Mouse (Mus musculus) hindbrain, postnatal 0 days (tissue): ENCODE measurements around the gene Frmd4b. TPM values are rescaled to one million over a fixed set of nuclear protein-coding genes. Genes with fewer than 3 reads are reported as not detected.

Source experiments
- ATAC-seq: fragments of 200-750 bp; cut with Nextera tagmentation; 2 replicates; pipeline ENCODE4 v1.8.0; 2017; ENCODE audit warnings: mild to moderate bottlenecking, moderate TSS enrichment, moderate library complexity
- DNase-seq: peaks from one replicate; pipeline ENCODE4 v3.0.0-alpha.2; 2015; ENCODE audit warnings: low spot score
- H3K27ac ChIP-seq: fragments of 300-500 bp; sonication (generic); 2 replicates; pipeline ENCODE4 v1.5.1; 2014; ENCODE audit warnings: mild to moderate bottlenecking
- H3K27me3 ChIP-seq: fragments of 300-500 bp; sonication (generic); 2 replicates; pipeline ENCODE4 v1.6.1; 2014; ENCODE audit warnings: low read length, mixed read lengths; ENCODE audit not compliant: insufficient read depth
- H3K36me3 ChIP-seq: fragments of 300-500 bp; sonication (generic); 2 replicates; pipeline ENCODE4 v1.6.1; 2014; ENCODE audit warnings: low read length, mixed read lengths; ENCODE audit not compliant: insufficient read depth
- H3K4me1 ChIP-seq: fragments of 300-500 bp; sonication (generic); 2 replicates; pipeline ENCODE4 v1.6.1; 2014; ENCODE audit warnings: antibody characterized with exemption, low read length, mixed read lengths; ENCODE audit not compliant: insufficient read depth
- H3K4me2 ChIP-seq: fragments of 300-500 bp; sonication (generic); 2 replicates; pipeline ENCODE4 v1.6.1; 2014; ENCODE audit warnings: low read depth, mild to moderate bottlenecking, low read length, moderate library complexity, mixed read lengths
- H3K4me3 ChIP-seq: fragments of 300-500 bp; sonication (generic); 2 replicates; pipeline ENCODE4 v1.5.1; 2014; ENCODE audit warnings: low read length
- H3K9ac ChIP-seq: fragments of 300-500 bp; sonication (generic); replicated peaks from 2 replicates; pipeline ENCODE4 v1.6.1; 2014; ENCODE audit warnings: mild to moderate bottlenecking, low read length, moderate library complexity, mixed read lengths
- H3K9me3 ChIP-seq: fragments of 300-500 bp; sonication (generic); 2 replicates; pipeline ENCODE4 v1.6.1; 2016; ENCODE audit warnings: low read length, mixed read lengths
- CTCF ChIP-seq: IDR thresholded peaks from 2 replicates; pipeline ENCODE4 v1.5.1; 2016; ENCODE audit warnings: antibody characterized with exemption, control low read depth, low read depth
- WGBS: fragments of 180-500 bp; shearing (Covaris S2); extraction: QIAGEN DNeasy Blood & Tissue Kit; methylation state at CpG from one replicate; pipeline ENCODE4 v1.1.7; 2014; 5-methylcytosine and 5-hydroxymethylcytosine counted together
- polyA plus RNA-seq: library from polyadenylated mRNA; unstranded; fragments of >200 nt; fragmentation: Nextera tagmentation; extraction: Ambion mirVana; gene quantifications from 2 replicates; pipeline ENCODE4 v1.2.1, GENCODE M21; 2015
- total RNA-seq: library from RNA; depleted of rRNA; stranded (reverse); fragments of >200 nt; gene quantifications from 2 replicates; pipeline ENCODE4 v1.2.3, GENCODE M21; 2014

The Frmd4b gene
- total and polyA plus RNA-seq, 2 experiments from 2014 or later = 12.6 to 20.2 TPM

DNA sequence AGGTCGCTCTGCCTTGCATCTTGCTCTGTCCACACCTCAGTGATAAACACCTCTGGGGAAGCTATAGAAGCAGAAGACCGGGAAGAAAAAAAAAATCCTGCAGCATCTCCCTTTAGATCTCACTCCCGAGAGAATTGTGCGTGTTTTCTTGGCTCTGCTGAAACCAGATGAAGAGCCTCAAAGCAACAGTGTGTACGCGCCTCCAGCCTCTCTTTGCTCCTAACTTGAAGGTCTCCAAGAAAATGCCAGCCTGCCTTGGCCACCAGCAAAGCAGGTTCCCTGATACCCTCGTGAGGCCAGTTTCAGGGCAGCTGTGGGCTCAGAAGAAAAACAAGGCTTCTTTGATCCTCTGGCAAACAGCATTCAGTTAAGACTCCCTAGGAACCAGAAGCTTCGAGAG, 129.1 kb downstream of the Frmd4b start:
- 20% methylated on average over 8 of the region's 8 CpGs for WGBS
- H3K36me3 ChIP-seq = no peaks in the 10 kb centered on the region
- TF ChIP-seq CTCF = no peak
- H3K4me3 ChIP-seq = peak overlapping the region; percentile 53
- no peak for ATAC-seq
- no peak overlapping the region; the same call in 1 of the 2 replicates for H3K27ac ChIP-seq
- no peaks in the 10 kb centered on the region for H3K27me3 ChIP-seq
- DNase-seq = peak; percentile 31
- no peaks in the 10 kb centered on the region for H3K9me3 ChIP-seq
- peaks cover 18% of the 10 kb centered on the region for H3K4me1 ChIP-seq
- H3K4me2 ChIP-seq = peak overlapping the region; percentile 97
- no peak overlapping the region; the same call in 1 of the 2 replicates for H3K9ac ChIP-seq

DNA sequence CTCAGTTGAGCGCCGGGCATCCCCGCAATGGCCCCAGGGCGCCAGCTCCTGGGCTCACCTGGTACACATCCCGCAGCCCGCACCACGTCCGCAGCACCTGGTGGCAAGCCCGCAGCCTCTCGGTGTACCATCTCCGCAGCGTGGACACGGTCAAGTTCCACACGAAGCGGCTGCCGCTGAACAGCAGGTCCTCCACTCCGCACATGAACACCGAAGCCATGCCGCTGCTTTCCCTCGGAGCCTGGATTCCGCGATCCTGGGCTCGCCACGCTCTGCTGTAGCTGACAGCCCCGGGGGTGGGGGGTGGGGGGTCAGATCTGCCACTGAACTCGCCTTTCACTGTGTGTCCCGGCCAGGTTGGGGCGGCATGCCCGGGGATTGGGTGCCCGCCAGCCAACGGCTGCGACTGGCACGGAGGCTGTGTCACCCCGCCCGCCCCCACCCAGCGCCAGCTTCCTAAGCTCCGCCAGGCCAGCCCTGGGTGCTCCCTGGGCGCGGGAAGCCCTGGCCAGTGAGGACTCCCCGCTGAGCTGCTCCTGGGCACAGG, 129.7 kb downstream of the Frmd4b start:
- peak; percentile 64 for DNase-seq
- peak overlapping the region; percentile 56 for H3K9ac ChIP-seq
- peak overlapping the region; percentile 97 for H3K4me2 ChIP-seq
- no peak; the same call in 1 of the 2 replicates for TF ChIP-seq CTCF
- H3K27ac ChIP-seq = peak overlapping the region; percentile 62; the same call in 1 of the 2 replicates
- H3K4me3 ChIP-seq = peak overlapping the region; percentile 53
- no peaks in the 10 kb centered on the region for H3K27me3 ChIP-seq
- H3K9me3 ChIP-seq = no peaks in the 10 kb centered on the region
- peak; percentile 74 for ATAC-seq
- H3K4me1 ChIP-seq = peaks cover 18% of the 10 kb centered on the region
- H3K36me3 ChIP-seq = no peaks in the 10 kb centered on the region
- WGBS = under 1% methylated on average over 40 of the region's 40 CpGs

DNA sequence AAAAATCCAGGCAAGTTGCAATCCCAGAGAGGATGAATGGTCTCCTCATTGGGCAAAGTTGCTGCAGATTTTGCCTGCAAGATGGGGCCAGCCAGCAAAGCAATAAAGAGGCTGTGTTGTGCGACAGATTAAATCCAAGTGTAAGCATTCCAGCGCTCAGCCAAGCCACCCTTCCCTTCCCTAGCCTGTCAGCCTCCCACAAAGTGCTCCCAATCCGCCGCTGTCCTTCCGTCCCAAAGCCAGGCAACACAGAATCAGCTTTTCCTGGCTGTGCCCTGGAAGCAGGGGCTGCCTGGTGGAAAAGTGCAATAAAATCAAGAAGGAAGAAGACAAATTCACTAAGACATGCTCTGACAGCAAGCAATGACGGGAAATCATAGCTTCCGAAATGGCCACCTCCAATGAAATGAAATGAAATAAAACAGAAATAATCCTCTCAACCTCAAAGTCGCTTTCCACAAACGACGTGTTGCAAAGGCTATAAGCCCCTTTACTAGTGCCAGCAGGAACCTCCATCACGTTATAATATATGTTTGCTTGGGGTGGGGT, 130.5 kb downstream of the Frmd4b start:
- H3K36me3 ChIP-seq = no peaks in the 10 kb centered on the region
- H3K9ac ChIP-seq = peak overlapping the region; percentile 56
- no peaks in the 10 kb centered on the region for H3K9me3 ChIP-seq
- no peaks in the 10 kb centered on the region for H3K27me3 ChIP-seq
- ATAC-seq (no peak), DNase-seq (peak; percentile 34)
- WGBS = 14% methylated on average over 11 of the region's 11 CpGs
- no peak overlapping the region for H3K27ac ChIP-seq
- H3K4me3 ChIP-seq = peak overlapping the region; percentile 53
- no peak for TF ChIP-seq CTCF
- peaks cover 18% of the 10 kb centered on the region for H3K4me1 ChIP-seq
- H3K4me2 ChIP-seq = peak overlapping the region; percentile 97

DNA sequence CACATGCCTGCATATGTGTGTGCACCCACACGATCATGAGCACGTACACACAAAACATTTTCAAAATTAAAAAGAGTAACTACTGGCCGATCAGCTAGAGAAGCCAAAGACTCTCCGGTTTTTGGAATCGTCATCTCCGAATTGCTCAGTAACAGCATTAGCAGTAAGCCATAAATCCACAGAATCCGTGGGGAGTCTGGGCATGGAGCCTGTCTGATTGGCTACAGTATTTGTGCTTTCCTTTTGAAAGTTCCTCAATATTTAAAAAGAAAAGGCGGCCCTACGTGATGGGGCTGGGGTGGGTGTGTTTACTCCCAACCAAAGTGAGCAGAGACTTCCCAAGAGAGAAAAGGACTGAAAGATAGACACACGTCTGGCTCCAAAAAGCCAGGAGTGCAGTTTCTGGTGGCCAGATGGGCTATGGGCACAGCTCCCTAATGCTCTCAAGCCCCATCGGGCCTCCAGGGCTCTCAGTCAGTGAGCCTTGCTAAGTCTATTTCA, 131.4 kb downstream of the Frmd4b start:
- DNase-seq (peak; percentile 28), ATAC-seq (no peak)
- H3K4me2 ChIP-seq = peak overlapping the region; percentile 97; the same call in 1 of the 2 replicates
- H3K36me3 ChIP-seq = no peaks in the 10 kb centered on the region
- H3K27ac ChIP-seq = no peak overlapping the region
- H3K9ac ChIP-seq = no peak overlapping the region
- H3K4me1 ChIP-seq = peaks cover 18% of the 10 kb centered on the region
- no peaks in the 10 kb centered on the region for H3K9me3 ChIP-seq
- TF ChIP-seq CTCF = no peak; the same call in 1 of the 2 replicates
- no peak overlapping the region for H3K4me3 ChIP-seq
- 56% methylated on average over 11 of the region's 11 CpGs for WGBS
- H3K27me3 ChIP-seq = no peaks in the 10 kb centered on the region

DNA sequence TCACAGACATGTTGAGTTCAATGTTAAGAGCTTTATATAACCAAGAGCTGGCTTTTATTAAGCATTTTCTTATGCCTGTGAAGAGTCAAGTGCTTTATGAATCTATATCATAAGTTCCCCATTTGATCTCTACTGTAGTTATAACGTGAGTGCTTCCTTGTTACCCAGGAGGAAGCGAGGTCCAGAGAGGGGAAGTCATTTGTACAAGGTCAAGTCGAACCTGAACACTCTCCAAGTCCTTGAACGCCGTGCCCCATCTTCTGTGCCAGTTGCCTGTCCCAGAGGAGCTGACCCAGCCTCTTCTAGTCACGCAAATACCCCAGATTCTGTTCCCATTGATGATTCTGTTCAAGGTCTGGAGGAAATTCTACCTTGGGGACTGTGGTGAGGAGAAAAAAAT, 135.4 kb downstream of the Frmd4b start:
- DNase-seq = no peak
- Histone ChIP-seq H3K4me3 (no peak overlapping the region), H3K9ac (no peak overlapping the region), H3K9me3 (no peaks in the 10 kb centered on the region), H3K36me3 (no peaks in the 10 kb centered on the region), H3K4me1 (peaks cover 3% of the 10 kb centered on the region), H3K4me2 (no peak overlapping the region), H3K27ac (no peak overlapping the region), H3K27me3 (no peaks in the 10 kb centered on the region)
- ATAC-seq = no peak
- 76% methylated on average over 6 of the region's 6 CpGs for WGBS
- no peak for TF ChIP-seq CTCF

DNA sequence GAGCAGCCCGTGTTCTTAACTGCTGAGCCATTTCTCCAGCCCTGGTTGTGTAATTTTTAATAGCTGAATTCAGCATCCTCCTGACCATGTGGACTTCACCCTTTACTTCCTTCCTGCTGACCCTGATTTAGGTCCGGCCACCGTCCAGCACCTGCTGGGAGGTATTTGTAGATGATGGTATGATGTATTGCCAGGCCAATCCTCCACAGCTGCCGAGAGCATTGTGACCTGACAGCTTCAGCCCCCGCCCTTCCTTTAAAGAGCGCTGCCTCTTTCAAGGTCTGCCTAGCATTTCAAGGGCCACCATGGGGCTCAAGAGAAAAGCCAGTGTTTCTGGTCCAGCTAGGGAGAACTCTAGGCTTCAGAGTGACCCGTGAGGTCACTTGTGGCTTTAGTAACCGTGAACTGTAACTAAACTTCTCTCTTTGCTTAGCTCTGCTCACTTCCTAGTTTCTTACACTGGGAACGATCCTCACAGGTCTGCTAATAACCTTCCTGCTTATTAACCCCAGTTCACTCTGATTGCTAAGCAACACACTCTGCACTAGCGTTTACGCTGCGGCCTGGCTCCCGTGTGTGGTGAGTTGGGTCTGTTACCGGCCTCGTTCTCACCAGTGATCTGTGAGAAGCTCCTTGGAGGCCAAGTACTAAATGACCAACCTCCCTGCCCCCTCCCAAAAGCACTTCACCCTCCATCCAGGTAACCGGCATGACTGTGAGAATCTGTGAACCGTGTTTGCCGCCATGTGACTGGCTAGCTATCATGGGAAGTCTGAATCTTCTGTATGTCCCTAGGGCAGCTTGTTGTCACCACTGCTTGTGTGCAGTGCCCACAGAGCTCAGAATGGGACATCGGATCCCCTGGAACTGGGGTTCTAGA, 138.1 kb downstream of the Frmd4b start:
- no peaks in the 10 kb centered on the region for H3K4me1 ChIP-seq
- no peak for TF ChIP-seq CTCF
- H3K27me3 ChIP-seq = no peaks in the 10 kb centered on the region
- H3K27ac ChIP-seq = no peak overlapping the region
- no peaks in the 10 kb centered on the region for H3K36me3 ChIP-seq
- 34% methylated on average over 19 of the region's 19 CpGs for WGBS
- no peak overlapping the region for H3K4me2 ChIP-seq
- no peaks in the 10 kb centered on the region for H3K9me3 ChIP-seq
- DNase-seq = peak; percentile 23
- H3K4me3 ChIP-seq = no peak overlapping the region
- 0 out of 2 replicates have a peak, but pooled peaks have one; percentile 21 for ATAC-seq
- H3K9ac ChIP-seq = no peak overlapping the region
